Mouse (Mus musculus): ENCODE measurements around the gene Zfp420.

DNA sequence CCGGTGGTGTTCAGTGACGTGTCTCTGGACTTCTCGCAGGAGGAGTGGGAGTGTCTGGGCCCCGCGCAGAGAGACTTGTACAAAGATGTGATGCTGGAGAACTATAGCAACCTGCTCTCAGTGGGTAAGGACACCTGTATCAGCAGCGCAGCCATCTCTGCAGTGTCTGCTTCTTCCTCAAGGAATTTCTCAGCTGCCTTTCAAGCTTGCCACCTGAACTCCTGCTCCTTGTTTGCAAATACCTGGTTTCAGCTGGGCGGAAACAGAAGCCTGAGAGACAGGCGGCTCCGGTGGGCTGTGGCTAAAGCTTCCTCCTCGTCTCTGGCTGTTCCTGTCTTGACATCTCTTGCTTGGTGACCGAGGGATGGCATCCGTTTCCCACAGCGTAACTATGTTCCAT is 52.4 kb downstream of the Zfp420 start:
- TF ChIP-seq CTCF (IDR thresholded peaks at IDR 0.05; ENCODE audit: control insufficient read depth, insufficient read depth, insufficient read length) (no peak), USF1 (IDR thresholded peaks at IDR 0.05; ENCODE audit: low read depth) (no peak), MAX (IDR thresholded peaks at IDR 0.05) (no peak), CEBPB (IDR thresholded peaks at IDR 0.05; ENCODE audit: low read depth) (no peak), MYOG (IDR thresholded peaks at IDR 0.05; ENCODE audit: control insufficient read depth, extremely low read depth, insufficient read length) (no peak)

All from C2C12 (cell line).